ENCODE assay signal across 28 mouse cellular contexts in genomic region chr2:18970461-18970860, GRCm38 (mm10). TPM values are rescaled to one million over a fixed set of nuclear protein-coding genes. Genes with fewer than 3 reads are reported as not detected.
DNase-seq lines count a peak whose midpoint lies in the region; ATAC-seq and TF ChIP-seq lines count a peak whose summit lies in the region.
"Had no signal": no experiment of that assay in that cellular context is flagged by ENCODE, and none has a peak within 500 bp of the region (broad histone marks: within the 10 kb centered on the region; RNA-seq: fewer than 3 reads in every experiment).

No protein-coding gene starts in this region.

- H3K4me3 ChIP-seq in liver, embryonic 12.5 days: no peak overlapping the region
- H3K4me3 ChIP-seq in liver, embryonic 14.5 days (ENCODE audit: insufficient read depth in 1 of 2, low read depth in 2 of 2, low read length in 2 of 2): no peak overlapping the region
- H3K4me3 ChIP-seq: embryonic facial prominence, embryonic 12.5 days; embryonic facial prominence, embryonic 15.5 days; gastrocnemius, adult 2 months; heart, adult 2 months; heart, embryonic 10.5 days; heart, embryonic 13.5 days; hindbrain, embryonic 12.5 days; hindbrain, embryonic 15.5 days had no signal

- no peak overlapping the region for H3K4me2 ChIP-seq in liver, embryonic 12.5 days
- no peak overlapping the region for H3K4me2 ChIP-seq in liver, embryonic 14.5 days (ENCODE audit: low read depth)
- H3K4me2 ChIP-seq: embryonic facial prominence, embryonic 12.5 days; embryonic facial prominence, embryonic 15.5 days; heart, embryonic 13.5 days; hindbrain, embryonic 12.5 days; hindbrain, embryonic 15.5 days had no signal

- TF ChIP-seq EP300 in liver, embryonic 14.5 days (IDR thresholded peaks at IDR 0.05; ENCODE audit: low read depth): no peak

- peak; percentile 63 for DNase-seq in heart, adult 11 months
- DNase-seq in heart, postnatal 14 days: no peak
- no peak for DNase-seq in liver
- DNase-seq in 416B (ENCODE audit: low read depth): peak; percentile 53
- DNase-seq in liver, embryonic 14.5 days (ENCODE audit: low read depth in 3 of 3, low spot score in 3 of 3): no peak
- DNase-seq in thymus, postnatal 14 days: no peak
- no peak for DNase-seq in adrenal gland, postnatal 25 days
- DNase-seq: adrenal gland, postnatal 10 days; B cell, adult 2 months; cerebellum, adult 11 months; cerebellum, adult 2 months; cerebellum, adult 9-11 months; cerebellum, postnatal 25 days; forebrain, postnatal 0 days; gastrocnemius, adult 2 months; gastrocnemius, postnatal 14 days; heart, adult 2 months had no signal

- TF ChIP-seq CTCF in liver, embryonic 14.5 days (IDR thresholded peaks at IDR 0.05; ENCODE audit: low read depth): no peak

- H3K27ac ChIP-seq in liver, embryonic 12.5 days: peak overlapping the region; percentile 92
- peak overlapping the region; percentile 88 for H3K27ac ChIP-seq in liver, embryonic 14.5 days
- H3K27ac ChIP-seq: embryonic facial prominence, embryonic 12.5 days; embryonic facial prominence, embryonic 15.5 days; gastrocnemius, adult 2 months; heart, adult 2 months; heart, embryonic 13.5 days; hindbrain, embryonic 12.5 days; hindbrain, embryonic 15.5 days had no signal

- peaks cover 9% of the 10 kb centered on the region; the same call in 1 of the 2 replicates for H3K9me3 ChIP-seq in liver, embryonic 12.5 days (replicated peaks)
- H3K9me3 ChIP-seq in liver, embryonic 14.5 days (ENCODE audit: control insufficient read depth, low read length): peaks cover 4% of the 10 kb centered on the region
- H3K9me3 ChIP-seq: embryonic facial prominence, embryonic 12.5 days had no signal

- H3K36me3 ChIP-seq in liver, embryonic 12.5 days: peaks cover 25% of the 10 kb centered on the region
- H3K36me3 ChIP-seq in liver, embryonic 14.5 days (replicated peaks; ENCODE audit: control insufficient read depth, insufficient read depth, low read depth): no peaks in the 10 kb centered on the region; the same call in 1 of the 2 replicates
- H3K36me3 ChIP-seq: embryonic facial prominence, embryonic 12.5 days; embryonic facial prominence, embryonic 15.5 days; hindbrain, embryonic 12.5 days; hindbrain, embryonic 15.5 days had no signal

- ATAC-seq in liver, embryonic 12.5 days: no peak
- no peak for ATAC-seq in liver, embryonic 14.5 days (ENCODE audit: insufficient read depth)
- ATAC-seq: forebrain, embryonic 14.5 days; forebrain, postnatal 0 days; Patski had no signal

- H3K27me3 ChIP-seq in liver, embryonic 12.5 days (replicated peaks): no peaks in the 10 kb centered on the region
- H3K27me3 ChIP-seq in liver, embryonic 14.5 days (ENCODE audit: control insufficient read depth, insufficient read depth, low read length): no peaks in the 10 kb centered on the region
- H3K27me3 ChIP-seq: CH12.LX; embryonic facial prominence, embryonic 12.5 days; embryonic facial prominence, embryonic 15.5 days; heart, embryonic 13.5 days; hindbrain, embryonic 12.5 days; hindbrain, embryonic 15.5 days; Patski had no signal

- H3K9ac ChIP-seq in liver, embryonic 12.5 days: peak overlapping the region; percentile 49
- H3K9ac ChIP-seq in liver, embryonic 14.5 days (replicated peaks): peak overlapping the region; percentile 54; the same call in 1 of the 2 replicates
- H3K9ac ChIP-seq: embryonic facial prominence, embryonic 12.5 days; embryonic facial prominence, embryonic 15.5 days; forebrain, postnatal 0 days; heart, embryonic 13.5 days; hindbrain, embryonic 12.5 days; hindbrain, embryonic 15.5 days had no signal

- H3K4me1 ChIP-seq in liver, embryonic 12.5 days: peaks cover 93% of the 10 kb centered on the region
- H3K4me1 ChIP-seq in liver, embryonic 14.5 days (replicated peaks; ENCODE audit: control insufficient read depth in 2 of 2, insufficient read depth in 2 of 2, low read length in 1 of 2): peaks cover 51% of the 10 kb centered on the region in 2 experiments
- H3K4me1 ChIP-seq: embryonic facial prominence, embryonic 12.5 days; embryonic facial prominence, embryonic 15.5 days; hindbrain, embryonic 15.5 days had no signal

- intact Hi-C loops in heart, postnatal 14 days (cut with DNase I): no loop called here

- 52% methylated on average over 2 of the region's 2 CpGs for WGBS in liver, embryonic 12.5 days (ENCODE audit: insufficient replicate concordance)
- WGBS in liver, embryonic 14.5 days (ENCODE audit: insufficient replicate concordance): 62% methylated on average over 2 of the region's 2 CpGs

RNA-seq across cellular contexts. Expression of gene Pip4k2a, which starts 27.5 kb away (rescaled TPM):
- 10 to 100 TPM in 1 of 2 experiments, 1 to 10 TPM in 1; 9.0 to 10.3 TPM for total RNA-seq in heart, postnatal 14 days (2021)
- polyA plus RNA-seq in liver, embryonic 12.5 days (2016; fragmentation: Nextera tagmentation; extraction: Ambion mirVana): 26.2 and 26.4 TPM in 2 replicates
- 10.7 and 16.6 TPM in 2 replicates for polyA plus RNA-seq in liver, embryonic 14.5 days (2012; rRNA removed)
- polyA plus RNA-seq in liver, embryonic 14.5 days (2014; fragmentation: Nextera tagmentation; extraction: Ambion mirVana): 15.2 and 17.4 TPM in 2 replicates
- total RNA-seq in adrenal gland, postnatal 25 days (2021): 39.3 and 40.0 TPM in 2 replicates

RNA-seq across cellular contexts. Expression of gene 4930426L09Rik, which starts 27.7 kb away (rescaled TPM):
- under 1 TPM in 1 of 2 experiments, not detected in 1; 0.34 TPM for total RNA-seq in heart, postnatal 14 days (2021)
- 0.29 and 0.30 TPM in 2 replicates for polyA plus RNA-seq in liver, embryonic 12.5 days (2016; fragmentation: Nextera tagmentation; extraction: Ambion mirVana)
- polyA plus RNA-seq in liver, embryonic 14.5 days (2012; rRNA removed): 0.22 and 0.28 TPM in 2 replicates
- 0.22 and 0.28 TPM in 2 replicates for polyA plus RNA-seq in liver, embryonic 14.5 days (2014; fragmentation: Nextera tagmentation; extraction: Ambion mirVana)
- total RNA-seq in adrenal gland, postnatal 25 days (2021): 0.62 and 1.1 TPM in 2 replicates
- total RNA-seq: common myeloid progenitor, adult 5-6 weeks; gastrocnemius, adult 2 months; heart, adult 2 months had no signal

Comparison
In these comparisons a context has a peak if more than half of its experiments do, and no peak if none do; other contexts are left out.
1. DNase-seq: peak in heart, adult 11 months (single experiment) and 416B (single experiment); none in heart, postnatal 14 days (0 of 2), liver (single experiment), liver, embryonic 14.5 days (0 of 3), thymus, postnatal 14 days (single experiment) and adrenal gland, postnatal 25 days (single experiment).